Mouse (Mus musculus) liver, adult 2 months (tissue): ENCODE results near the gene Kynu. TPM values are rescaled to one million over a fixed set of nuclear protein-coding genes. Genes with fewer than 3 reads are reported as not detected.

Source experiments
- DNase-seq: peaks from one replicate; pipeline ENCODE4 v3.0.0-alpha.2; 2011; ENCODE audit warnings: low read depth, low spot score; ENCODE audit errors: extremely low read depth
- H3K27ac ChIP-seq: fragments of 200-500 bp; replicated peaks from 2 replicates; pipeline ENCODE4 v1.5.1; 2012; ENCODE audit warnings: low read depth, mild to moderate bottlenecking, control low read depth, inconsistent platforms, low read length; ENCODE audit not compliant: insufficient read depth
- H3K27me3 ChIP-seq: fragments of 200-500 bp; 2 replicates; pipeline ENCODE4 v1.6.1; 2012; ENCODE audit warnings: mild to moderate bottlenecking, moderate library complexity, low read length, inconsistent platforms; ENCODE audit not compliant: control insufficient read depth, insufficient read depth
- H3K36me3 ChIP-seq: fragments of 200-500 bp; 2 replicates; pipeline ENCODE4 v1.6.1; 2012; ENCODE audit warnings: low read length, inconsistent platforms; ENCODE audit not compliant: control insufficient read depth, insufficient read depth
- H3K4me1 ChIP-seq: fragments of 200-500 bp; 2 replicates; pipeline ENCODE4 v1.6.1; 2011; ENCODE audit warnings: low read length; ENCODE audit not compliant: control insufficient read depth, insufficient read depth
- H3K4me3 ChIP-seq: fragments of 200-500 bp; 2 replicates; pipeline ENCODE4 v1.5.1; 2011; ENCODE audit warnings: low read depth, mild to moderate bottlenecking, control low read depth, low read length, moderate library complexity; ENCODE audit not compliant: insufficient read depth
- H3K79me2 ChIP-seq: fragments of 200-500 bp; 2 replicates; pipeline ENCODE4 v1.6.1; 2012; ENCODE audit warnings: inconsistent platforms, mild to moderate bottlenecking, low read length, moderate library complexity; ENCODE audit not compliant: control insufficient read depth, insufficient read depth
- H3K9ac ChIP-seq: fragments of 200-500 bp; 2 replicates; pipeline ENCODE4 v1.6.1; 2012; ENCODE audit warnings: low read depth, mild to moderate bottlenecking, control low read depth, inconsistent platforms, low read length
- CTCF ChIP-seq: fragments of 200-500 bp; IDR thresholded peaks from 2 replicates; pipeline ENCODE4 v1.5.1; 2011; ENCODE audit warnings: low read depth, low read length, control low read depth
- POLR2A ChIP-seq: fragments of 200-500 bp; IDR thresholded peaks from 2 replicates; pipeline ENCODE4 v1.6.1; 2011; ENCODE audit warnings: low read length, control low read depth; ENCODE audit not compliant: insufficient read depth; ENCODE audit errors: extremely low read depth
- WGBS: fragments of 180-500 bp; shearing (Covaris S2); methylation state at CpG from one replicate; pipeline ENCODE4 v1.1.7; 2018; 5-methylcytosine and 5-hydroxymethylcytosine counted together
- polyA plus RNA-seq: library from polyadenylated mRNA; depleted of rRNA; stranded (reverse); fragments of >200 nt; gene quantifications from 2 replicates; pipeline ENCODE4 v1.2.3, GENCODE M21; 2012
- total RNA-seq: library from RNA; depleted of rRNA; stranded (reverse); fragments of >200 nt; gene quantifications from 2 replicates; pipeline ENCODE4 v1.2.3, GENCODE M21; 2014

Gene Kynu
- total and polyA plus RNA-seq, 2 experiments: 52.8 to 130 TPM

- no peaks in the 10 kb centered on the region for H3K27me3 ChIP-seq
- WGBS: 92% methylated on average over 1 of the region's 1 CpGs
- no peak overlapping the region for H3K9ac ChIP-seq
- TF ChIP-seq CTCF (no peak), POLR2A (no peak)
- no peaks in the 10 kb centered on the region; the same call in 1 of the 2 replicates for H3K79me2 ChIP-seq
- H3K36me3 ChIP-seq: peaks cover 69% of the 10 kb centered on the region
- H3K4me3 ChIP-seq: no peak overlapping the region
- DNase-seq: no peak
- peaks cover 7% of the 10 kb centered on the region; the same call in 1 of the 2 replicates for H3K4me1 ChIP-seq
- H3K27ac ChIP-seq: no peak overlapping the region
Measured at GRCm38 (mm10) chr2:43568406-43568805, 13.3 kb downstream of the Kynu start.

- peaks cover 64% of the 10 kb centered on the region for H3K36me3 ChIP-seq
- no peak overlapping the region for H3K4me3 ChIP-seq
- H3K27ac ChIP-seq: no peak overlapping the region
- H3K27me3 ChIP-seq: no peaks in the 10 kb centered on the region
- peaks cover 7% of the 10 kb centered on the region; the same call in 1 of the 2 replicates for H3K79me2 ChIP-seq
- TF ChIP-seq POLR2A (no peak), CTCF (no peak)
- no peak overlapping the region for H3K9ac ChIP-seq
- DNase-seq: no peak
- 89% methylated on average over 1 of the region's 1 CpGs for WGBS
- H3K4me1 ChIP-seq: peaks cover 3% of the 10 kb centered on the region; the same call in 1 of the 2 replicates
Measured at GRCm38 (mm10) chr2:43573526-43573925, 18.4 kb downstream of the Kynu start.

- Histone ChIP-seq H3K9ac (no peak overlapping the region), H3K36me3 (peaks cover 61% of the 10 kb centered on the region), H3K27ac (no peak overlapping the region), H3K4me1 (no peaks in the 10 kb centered on the region), H3K27me3 (no peaks in the 10 kb centered on the region), H3K4me3 (no peak overlapping the region), H3K79me2 (peaks cover 2% of the 10 kb centered on the region; the same call in 1 of the 2 replicates)
- whole genome bisulfite sequencing: 88% methylated on average over 8 of the region's 8 CpGs
- no peak for TF ChIP-seq POLR2A
- TF ChIP-seq CTCF: no peak
- no peak for DNase-seq
Measured at GRCm38 (mm10) chr2:43583243-43583812, 28.2 kb downstream of the Kynu start.

GRCm38 (mm10) chr2:43585508-43585907, 30.4 kb downstream of the Kynu start:
- H3K36me3 ChIP-seq: peaks cover 54% of the 10 kb centered on the region
- TF ChIP-seq POLR2A (no peak), CTCF (no peak)
- H3K79me2 ChIP-seq: peaks cover 2% of the 10 kb centered on the region; the same call in 1 of the 2 replicates
- H3K4me3 ChIP-seq: no peak overlapping the region
- no peak overlapping the region for H3K9ac ChIP-seq
- 90% methylated on average over 3 of the region's 3 CpGs for WGBS
- no peaks in the 10 kb centered on the region for H3K27me3 ChIP-seq
- no peak for DNase-seq
- H3K4me1 ChIP-seq: no peaks in the 10 kb centered on the region
- no peak overlapping the region for H3K27ac ChIP-seq

- no peak overlapping the region for H3K9ac ChIP-seq
- no peak for TF ChIP-seq CTCF
- no peak for TF ChIP-seq POLR2A
- DNase-seq: no peak
- H3K4me1 ChIP-seq: no peaks in the 10 kb centered on the region; the same call in 1 of the 2 replicates
- WGBS: 87% methylated on average over 2 of the region's 2 CpGs
- H3K36me3 ChIP-seq: peaks cover 55% of the 10 kb centered on the region
- no peaks in the 10 kb centered on the region for H3K27me3 ChIP-seq
- H3K79me2 ChIP-seq: no peaks in the 10 kb centered on the region; the same call in 1 of the 2 replicates
- no peak overlapping the region for H3K4me3 ChIP-seq
- no peak overlapping the region for H3K27ac ChIP-seq
Measured at GRCm38 (mm10) chr2:43587832-43588231, 32.7 kb downstream of the Kynu start.
